Mouse (Mus musculus): Measurements from ENCODE around the gene Chchd2. TPM values are rescaled to one million over a fixed set of nuclear protein-coding genes. Genes with fewer than 3 reads are reported as not detected.
"Not testable (repeated sequence)": the region's sequence is repeated elsewhere in the genome, so short reads cannot be mapped to it uniquely, and the experiment has no call there.

Chchd2 gene
- polyA plus RNA-seq, 1 experiment from 2014 or later = 1,237 TPM

DNA sequence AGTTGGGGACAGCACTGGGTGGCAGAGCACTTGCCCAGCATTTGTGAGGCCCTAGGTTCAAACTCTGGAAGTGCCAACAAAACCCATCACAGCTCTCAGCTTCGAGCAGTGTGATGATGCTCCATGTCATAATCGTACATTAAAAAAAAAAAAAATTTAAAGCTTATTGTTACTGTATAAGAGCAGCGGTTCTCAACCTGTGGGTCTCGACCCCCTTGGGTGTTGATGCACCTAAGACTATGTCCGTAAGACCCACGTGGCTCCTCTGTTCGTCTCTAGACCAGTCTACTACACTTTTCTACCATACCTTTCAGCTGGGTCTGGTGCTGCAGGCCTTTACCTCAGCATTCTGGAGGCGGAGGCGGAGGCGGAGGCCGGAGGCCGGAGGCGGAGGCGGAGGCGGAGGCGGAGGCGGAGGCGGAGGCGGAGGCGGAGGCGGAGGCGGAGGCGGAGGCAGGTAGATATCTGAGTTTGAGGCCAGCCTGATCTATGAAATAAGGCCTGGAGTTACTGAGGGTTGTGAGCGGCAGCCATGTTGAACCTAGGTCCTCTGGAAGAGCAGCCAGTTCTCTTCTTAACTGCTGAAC, 30.9 kb upstream of the Chchd2 start:
- Histone ChIP-seq H3K27ac (ENCODE audit: low read depth, low read length) (no peak overlapping the region), H3K9ac (ENCODE audit: low read length) (no peak overlapping the region), H3K27me3 (replicated peaks; ENCODE audit: control insufficient read depth, insufficient read depth, low read length) (no peaks in the 10 kb centered on the region), H3K4me1 (ENCODE audit: control insufficient read depth, insufficient read depth, low read length) (no peaks in the 10 kb centered on the region), H3K36me3 (ENCODE audit: control insufficient read depth, insufficient read depth, low read length) (no peaks in the 10 kb centered on the region), H3K9me3 (replicated peaks; ENCODE audit: control insufficient read depth, low read length) (no peaks in the 10 kb centered on the region), H3K4me3 (ENCODE audit: low read depth, low read length) (no peak overlapping the region), H3K4me2 (ENCODE audit: low read length) (no peak overlapping the region)
- WGBS = 90% methylated on average over 24 of the region's 24 CpGs
- ATAC-seq (no peak), DNase-seq (ENCODE audit: low spot score) (no peak)

DNA sequence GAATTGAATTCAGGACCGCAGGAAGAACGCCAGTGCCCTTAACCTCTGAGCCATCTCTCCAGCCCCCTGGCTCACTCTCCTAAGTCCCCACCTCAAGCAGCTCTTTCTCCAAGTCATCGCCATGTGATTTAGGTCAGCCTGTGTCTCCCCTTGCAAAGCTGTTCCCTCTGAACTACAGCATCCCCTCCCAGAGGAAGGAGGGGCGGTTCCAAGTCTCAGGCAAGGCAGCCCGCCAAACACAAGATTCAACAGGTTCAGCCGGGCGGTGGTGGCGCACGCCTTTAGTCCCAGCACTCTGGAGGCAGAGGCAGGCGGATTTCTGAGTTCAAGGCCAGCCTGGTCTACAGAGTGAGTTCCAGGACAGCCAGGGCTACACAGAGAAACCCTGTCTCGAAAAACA, 28.2 kb upstream of the Chchd2 start:
- not testable (repeated sequence) for H3K4me3 ChIP-seq (ENCODE audit: low read depth, low read length); ATAC-seq; H3K9me3 ChIP-seq (replicated peaks; ENCODE audit: control insufficient read depth, low read length); H3K27me3 ChIP-seq (replicated peaks; ENCODE audit: control insufficient read depth, insufficient read depth, low read length); H3K4me2 ChIP-seq (ENCODE audit: low read length); DNase-seq (ENCODE audit: low spot score); H3K36me3 ChIP-seq (ENCODE audit: control insufficient read depth, insufficient read depth, low read length); H3K27ac ChIP-seq (ENCODE audit: low read depth, low read length); H3K4me1 ChIP-seq (ENCODE audit: control insufficient read depth, insufficient read depth, low read length); H3K9ac ChIP-seq (ENCODE audit: low read length)
- 85% methylated on average over 11 of the region's 11 CpGs for WGBS

DNA sequence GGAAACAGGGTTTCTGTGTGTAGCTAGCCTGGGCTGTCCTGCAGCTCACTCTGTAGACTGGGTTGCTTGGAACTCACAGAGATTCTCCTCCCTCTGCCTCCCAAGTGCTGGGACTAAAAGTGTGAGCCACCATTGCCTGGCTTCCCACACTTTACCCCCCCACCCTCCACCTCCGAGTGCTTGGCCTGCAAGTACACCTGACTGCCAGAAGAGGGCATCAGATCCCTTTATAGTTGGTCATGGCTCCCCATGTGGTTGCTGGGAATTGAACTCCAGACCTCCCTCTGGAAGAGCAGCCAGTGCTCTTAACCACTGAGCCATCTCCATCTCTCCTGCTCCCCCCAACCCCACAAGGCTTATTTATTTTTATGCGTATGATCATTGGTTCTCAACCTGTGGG, 26.8 kb upstream of the Chchd2 start:
- ATAC-seq = no peak
- no peak overlapping the region for H3K4me2 ChIP-seq (ENCODE audit: low read length)
- no peaks in the 10 kb centered on the region for H3K36me3 ChIP-seq (ENCODE audit: control insufficient read depth, insufficient read depth, low read length)
- no peak overlapping the region for H3K4me3 ChIP-seq (ENCODE audit: low read depth, low read length)
- H3K27ac ChIP-seq (ENCODE audit: low read depth, low read length) = no peak overlapping the region
- no peaks in the 10 kb centered on the region for H3K27me3 ChIP-seq (replicated peaks; ENCODE audit: control insufficient read depth, insufficient read depth, low read length)
- H3K4me1 ChIP-seq (ENCODE audit: control insufficient read depth, insufficient read depth, low read length) = no peaks in the 10 kb centered on the region
- DNase-seq (ENCODE audit: low spot score) = peak; percentile 35
- 41% methylated on average over 2 of the region's 2 CpGs for WGBS
- H3K9ac ChIP-seq (ENCODE audit: low read length) = no peak overlapping the region
- H3K9me3 ChIP-seq (replicated peaks; ENCODE audit: control insufficient read depth, low read length) = no peaks in the 10 kb centered on the region

DNA sequence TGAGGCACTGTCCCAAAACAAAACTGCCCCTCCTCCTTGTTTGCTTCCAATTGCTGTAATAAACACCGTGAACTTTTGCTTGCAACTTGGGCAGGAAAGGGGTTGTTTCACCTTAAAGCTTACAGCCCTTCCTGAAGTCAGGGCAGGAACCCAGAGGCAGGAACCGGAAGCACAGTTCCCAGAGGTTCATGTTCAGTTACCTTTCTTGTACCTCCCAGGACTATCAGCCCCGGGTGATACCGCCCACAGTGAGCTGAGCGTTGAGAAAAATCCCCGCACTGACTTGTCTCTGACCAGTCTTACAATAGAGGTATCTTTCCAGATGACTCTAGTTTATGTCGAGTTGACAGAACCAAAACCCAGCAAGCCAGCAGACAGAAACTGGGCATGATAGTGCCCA, 22.3 kb upstream of the Chchd2 start:
- 90% methylated on average over 7 of the region's 7 CpGs for WGBS
- no peak overlapping the region for H3K4me2 ChIP-seq (ENCODE audit: low read length)

DNA sequence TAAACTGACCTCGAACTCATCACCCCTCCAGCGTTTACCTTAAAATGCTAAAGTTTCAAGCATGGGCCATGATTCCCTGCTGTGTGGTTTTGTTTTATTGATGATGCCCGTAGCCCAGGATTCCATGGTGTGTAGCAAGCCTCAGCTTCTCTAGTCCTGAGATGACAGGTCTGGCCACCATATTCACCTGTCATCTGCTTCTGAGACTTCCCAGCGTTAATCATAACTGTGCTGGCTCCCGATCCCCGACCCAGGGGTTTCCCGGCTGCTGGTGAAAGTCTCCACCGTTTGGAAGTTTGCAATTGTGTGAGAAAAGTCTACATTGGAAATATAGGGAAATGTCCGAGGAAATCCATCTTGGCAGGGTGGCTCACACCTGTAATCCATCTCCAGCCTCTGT, 21.9 kb upstream of the Chchd2 start:
- no peaks in the 10 kb centered on the region for H3K27me3 ChIP-seq (replicated peaks; ENCODE audit: control insufficient read depth, insufficient read depth, low read length)
- peak overlapping the region; percentile 85 for H3K4me2 ChIP-seq (ENCODE audit: low read length)
- H3K4me1 ChIP-seq (ENCODE audit: control insufficient read depth, insufficient read depth, low read length) = no peaks in the 10 kb centered on the region; the same call in 1 of the 2 replicates
- WGBS = 73% methylated on average over 9 of the region's 9 CpGs
- ATAC-seq (no peak), DNase-seq (ENCODE audit: low spot score) (no peak)
- peak overlapping the region; percentile 90 for H3K9ac ChIP-seq (ENCODE audit: low read length)
- peak overlapping the region; percentile 77 for H3K4me3 ChIP-seq (ENCODE audit: low read depth, low read length)
- no peak overlapping the region for H3K27ac ChIP-seq (ENCODE audit: low read depth, low read length)
- no peaks in the 10 kb centered on the region for H3K9me3 ChIP-seq (replicated peaks; ENCODE audit: control insufficient read depth, low read length)
- 0 out of 2 replicates have a peak, but pooled peaks cover under 1% of the 10 kb centered on the region for H3K36me3 ChIP-seq (ENCODE audit: control insufficient read depth, insufficient read depth, low read length)

More for the DNA sequence above, 22.3 kb upstream of the Chchd2 start:
- DNase-seq (ENCODE audit: low spot score) (no peak), ATAC-seq (no peak)
- no peak overlapping the region for H3K27ac ChIP-seq (ENCODE audit: low read depth, low read length)
- H3K9ac ChIP-seq (ENCODE audit: low read length) = no peak overlapping the region
- H3K9me3 ChIP-seq (replicated peaks; ENCODE audit: control insufficient read depth, low read length) = no peaks in the 10 kb centered on the region
- no peaks in the 10 kb centered on the region for H3K36me3 ChIP-seq (ENCODE audit: control insufficient read depth, insufficient read depth, low read length)
- H3K4me1 ChIP-seq (ENCODE audit: control insufficient read depth, insufficient read depth, low read length) = no peaks in the 10 kb centered on the region; the same call in 1 of the 2 replicates
- no peak overlapping the region for H3K4me3 ChIP-seq (ENCODE audit: low read depth, low read length)
- H3K27me3 ChIP-seq (replicated peaks; ENCODE audit: control insufficient read depth, insufficient read depth, low read length) = no peaks in the 10 kb centered on the region

DNA sequence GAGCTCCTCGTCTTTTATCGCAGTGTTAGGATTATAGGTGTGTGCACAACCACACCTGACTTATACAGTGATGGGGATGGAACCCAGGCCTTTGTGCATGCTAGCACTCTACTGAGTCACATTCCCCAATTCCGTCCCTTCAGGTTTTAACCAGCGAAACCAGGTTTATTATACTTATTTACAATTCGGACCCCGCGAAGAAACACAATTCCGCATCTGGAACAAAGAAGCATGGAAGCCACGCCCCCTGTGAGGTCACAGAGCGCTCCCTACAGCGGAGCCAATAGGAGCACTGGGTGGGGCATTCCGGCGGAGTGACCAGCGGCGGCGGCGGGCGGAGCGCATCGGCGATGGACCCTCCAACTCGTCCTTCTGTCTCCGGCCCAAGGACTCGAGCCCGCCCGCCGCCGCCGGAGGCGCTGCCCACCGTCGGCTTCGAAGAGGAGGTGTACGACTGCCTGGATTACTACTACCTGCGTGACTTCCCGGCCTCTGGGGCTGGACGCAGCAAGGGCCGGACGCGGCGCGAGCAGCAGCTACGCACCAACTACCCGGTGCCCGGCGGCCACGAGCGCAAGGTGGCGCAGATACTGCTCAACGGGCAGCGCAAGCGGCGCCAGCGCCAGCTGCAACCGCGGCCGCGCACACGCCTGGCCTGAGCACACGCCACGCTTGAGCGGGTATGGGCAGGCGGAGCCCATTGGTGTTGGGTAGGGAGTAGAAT, 21.1 kb upstream of the Chchd2 start, which contains the start of gene Nupr1l:
TSS of gene Nupr1l (plus strand) at position 299 of the 724 bp plus-strand sequence.
- peak; percentile 98 for ATAC-seq
- H3K4me1 ChIP-seq (ENCODE audit: control insufficient read depth, insufficient read depth, low read length) = no peaks in the 10 kb centered on the region; the same call in 1 of the 2 replicates
- H3K4me3 ChIP-seq (ENCODE audit: low read depth, low read length) = peak within 1 kb of the TSS; percentile 77
- H3K36me3 ChIP-seq (ENCODE audit: control insufficient read depth, insufficient read depth, low read length) = 0 out of 2 replicates have a peak, but pooled peaks cover 3% of the 10 kb centered on the region
- DNase-seq (ENCODE audit: low spot score) = peak; percentile 97
- WGBS = under 1% methylated on average over 63 of the region's 63 CpGs
- no peaks in the 10 kb centered on the region for H3K9me3 ChIP-seq (replicated peaks; ENCODE audit: control insufficient read depth, low read length)
- H3K4me2 ChIP-seq (ENCODE audit: low read length) = peak within 1 kb of the TSS; percentile 85
- H3K27ac ChIP-seq (ENCODE audit: low read depth, low read length) = peak within 1 kb of the TSS; percentile 93
- H3K9ac ChIP-seq (ENCODE audit: low read length) = peak within 1 kb of the TSS; percentile 90
- no peaks in the 10 kb centered on the region for H3K27me3 ChIP-seq (replicated peaks; ENCODE audit: control insufficient read depth, insufficient read depth, low read length)

DNA sequence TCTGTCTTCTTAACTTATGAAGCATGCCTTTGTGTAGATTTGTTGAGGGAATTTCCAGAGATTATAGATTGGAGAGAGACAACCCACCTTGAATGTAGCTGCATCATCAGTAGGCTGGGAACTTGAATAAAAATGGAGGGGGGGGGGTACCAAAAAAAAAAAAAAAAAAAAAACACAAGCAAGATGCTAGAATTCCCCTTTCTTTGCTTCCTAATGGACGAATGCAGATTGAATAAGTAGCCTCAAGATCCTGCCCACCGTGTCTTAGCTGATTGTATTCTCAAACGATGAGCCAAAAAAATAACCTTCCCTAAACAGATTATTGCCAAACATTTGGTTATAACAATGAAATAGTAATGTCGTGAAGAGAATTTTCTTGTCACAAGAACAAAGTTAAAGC, 20.5 kb upstream of the Chchd2 start:
- 0 out of 2 replicates have a peak, but pooled peaks cover 9% of the 10 kb centered on the region for H3K36me3 ChIP-seq (ENCODE audit: control insufficient read depth, insufficient read depth, low read length)
- H3K9ac ChIP-seq (ENCODE audit: low read length) = peak overlapping the region; percentile 90
- 28% methylated on average over 4 of the region's 4 CpGs for WGBS
- H3K4me2 ChIP-seq (ENCODE audit: low read length) = peak overlapping the region; percentile 85
- peak overlapping the region; percentile 90 for H3K27ac ChIP-seq (ENCODE audit: low read depth, low read length)
- peak overlapping the region; percentile 77 for H3K4me3 ChIP-seq (ENCODE audit: low read depth, low read length)
- no peaks in the 10 kb centered on the region; the same call in 1 of the 2 replicates for H3K4me1 ChIP-seq (ENCODE audit: control insufficient read depth, insufficient read depth, low read length)
- H3K9me3 ChIP-seq (replicated peaks; ENCODE audit: control insufficient read depth, low read length) = no peaks in the 10 kb centered on the region
- ATAC-seq (no peak), DNase-seq (ENCODE audit: low spot score) (no peak)
- H3K27me3 ChIP-seq (replicated peaks; ENCODE audit: control insufficient read depth, insufficient read depth, low read length) = no peaks in the 10 kb centered on the region

DNA sequence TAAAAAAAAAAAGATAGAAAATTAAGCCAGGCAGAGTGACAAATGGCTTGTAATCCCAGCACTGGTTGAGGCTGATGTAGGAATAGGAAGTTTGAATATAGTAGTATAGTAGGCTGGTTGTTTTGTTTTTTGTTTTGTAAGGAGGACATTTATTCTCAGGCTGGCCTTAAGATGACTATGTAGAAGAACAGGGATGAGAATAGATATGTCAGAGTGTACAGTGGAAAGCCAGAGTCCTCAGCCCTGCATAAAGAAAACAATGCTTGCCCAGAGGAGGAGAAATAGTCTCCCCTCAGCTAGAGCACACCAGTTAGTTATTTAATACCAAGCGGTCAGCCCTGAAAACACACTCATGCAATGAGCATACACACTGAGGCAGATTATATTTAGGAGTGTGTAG, 11.2 kb upstream of the Chchd2 start, which contains the start of gene Phkg1:
TSS of gene Phkg1 (minus strand) at position 101 of the 400 bp plus-strand sequence.
- DNase-seq (ENCODE audit: low spot score) (no peak), ATAC-seq (no peak)
- H3K36me3 ChIP-seq (ENCODE audit: control insufficient read depth, insufficient read depth, low read length) = peaks cover 12% of the 10 kb centered on the region; the same call in 1 of the 2 replicates
- no peaks in the 10 kb centered on the region for H3K4me1 ChIP-seq (ENCODE audit: control insufficient read depth, insufficient read depth, low read length)
- no peak within 1 kb of the TSS for H3K4me2 ChIP-seq (ENCODE audit: low read length)
- no peak within 1 kb of the TSS for H3K4me3 ChIP-seq (ENCODE audit: low read depth, low read length)
- WGBS = 94% methylated on average over 1 of the region's 1 CpGs
- H3K27me3 ChIP-seq (replicated peaks; ENCODE audit: control insufficient read depth, insufficient read depth, low read length) = no peaks in the 10 kb centered on the region
- no peaks in the 10 kb centered on the region for H3K9me3 ChIP-seq (replicated peaks; ENCODE audit: control insufficient read depth, low read length)
- no peak within 1 kb of the TSS for H3K27ac ChIP-seq (ENCODE audit: low read depth, low read length)
- no peak within 1 kb of the TSS for H3K9ac ChIP-seq (ENCODE audit: low read length)
